Mouse (Mus musculus) hindbrain, embryonic 16.5 days (tissue): Measurements from ENCODE around the gene Oas3. TPM values are rescaled to one million over a fixed set of nuclear protein-coding genes. Genes with fewer than 3 reads are reported as not detected.
"Not testable (repeated sequence)": the region's sequence is repeated elsewhere in the genome, so short reads cannot be mapped to it uniquely, and the experiment has no call there.

ENCODE experiments used
- ATAC-seq: fragments of 200-750 bp; cut with Nextera tagmentation; 2 replicates; pipeline ENCODE4 v1.8.0; 2017; ENCODE audit warnings: moderate TSS enrichment, moderate library complexity
- H3K27ac ChIP-seq: fragments of 300-500 bp; sonication (generic); 2 replicates; pipeline ENCODE4 v1.5.1; 2014; ENCODE audit warnings: low read depth, mild to moderate bottlenecking, control low read depth, low read length, moderate library complexity
- H3K27me3 ChIP-seq: fragments of 300-500 bp; sonication (generic); replicated peaks from 2 replicates; pipeline ENCODE4 v1.6.1; 2014; ENCODE audit warnings: low read length; ENCODE audit not compliant: control insufficient read depth, insufficient read depth
- H3K36me3 ChIP-seq: fragments of 300-500 bp; sonication (generic); 2 replicates; pipeline ENCODE4 v1.6.1; 2014; ENCODE audit warnings: mild to moderate bottlenecking, low read length, moderate library complexity, mixed read lengths; ENCODE audit not compliant: control insufficient read depth, insufficient read depth
- H3K4me1 ChIP-seq: fragments of 300-500 bp; sonication (generic); 2 replicates; pipeline ENCODE4 v1.6.1; 2014; ENCODE audit warnings: low read depth, low read length; ENCODE audit not compliant: control insufficient read depth, insufficient read depth
- H3K4me2 ChIP-seq: fragments of 300-500 bp; sonication (generic); 2 replicates; pipeline ENCODE4 v1.6.1; 2014; ENCODE audit warnings: mild to moderate bottlenecking, low read length, control low read depth, moderate library complexity
- H3K4me3 ChIP-seq: fragments of 300-500 bp; sonication (generic); 2 replicates; pipeline ENCODE4 v1.5.1; 2014; ENCODE audit warnings: mild to moderate bottlenecking, low read length, control low read depth, moderate library complexity
- H3K9ac ChIP-seq: fragments of 300-500 bp; sonication (generic); 2 replicates; pipeline ENCODE4 v1.6.1; 2014; ENCODE audit warnings: low read depth, mild to moderate bottlenecking, control low read depth, low read length, moderate library complexity
- H3K9me3 ChIP-seq: fragments of 300-500 bp; sonication (generic); 2 replicates; pipeline ENCODE4 v1.6.1; 2014; ENCODE audit warnings: mild to moderate bottlenecking, low read length, moderate library complexity; ENCODE audit not compliant: control insufficient read depth
- WGBS: fragments of 180-500 bp; shearing (Covaris S2); extraction: QIAGEN DNeasy Blood & Tissue Kit; methylation state at CpG from one replicate; pipeline ENCODE4 v1.1.7; 2014; 5-methylcytosine and 5-hydroxymethylcytosine counted together
- polyA plus RNA-seq: library from polyadenylated mRNA; unstranded; fragments of >200 nt; fragmentation: Nextera tagmentation; extraction: Ambion mirVana; gene quantifications from 2 replicates; pipeline ENCODE4 v1.2.1, GENCODE M21; 2015

Gene Oas3
- polyA plus RNA-seq, 1 experiment from 2014 or later, result 0.96 TPM

DNA sequence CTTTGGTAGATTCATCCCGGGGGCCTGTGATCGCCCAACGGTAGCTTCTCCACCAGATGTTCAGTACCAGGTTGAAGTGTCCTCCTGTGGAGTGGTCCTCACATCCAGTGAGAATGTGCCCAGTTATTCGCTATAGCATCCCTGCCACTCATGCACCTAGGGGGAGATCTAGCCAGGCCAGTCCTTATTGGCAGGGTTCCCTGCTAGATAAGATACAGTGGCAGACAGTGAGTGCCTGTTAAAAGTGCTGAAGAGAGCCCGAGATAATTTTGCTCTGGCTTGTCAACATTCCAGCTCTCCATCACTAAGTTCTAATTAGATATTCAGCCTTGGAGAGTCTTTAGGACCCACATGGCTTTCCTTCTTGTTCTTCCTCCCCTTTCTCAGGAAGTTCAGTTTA, 20.7 kb upstream of the Oas3 start:
- not testable (repeated sequence) for H3K4me2 ChIP-seq, H3K9me3 ChIP-seq, H3K27ac ChIP-seq, H3K27me3 ChIP-seq, H3K36me3 ChIP-seq, H3K4me3 ChIP-seq, ATAC-seq, H3K4me1 ChIP-seq, H3K9ac ChIP-seq
- WGBS, result 83% methylated on average over 5 of the region's 5 CpGs

DNA sequence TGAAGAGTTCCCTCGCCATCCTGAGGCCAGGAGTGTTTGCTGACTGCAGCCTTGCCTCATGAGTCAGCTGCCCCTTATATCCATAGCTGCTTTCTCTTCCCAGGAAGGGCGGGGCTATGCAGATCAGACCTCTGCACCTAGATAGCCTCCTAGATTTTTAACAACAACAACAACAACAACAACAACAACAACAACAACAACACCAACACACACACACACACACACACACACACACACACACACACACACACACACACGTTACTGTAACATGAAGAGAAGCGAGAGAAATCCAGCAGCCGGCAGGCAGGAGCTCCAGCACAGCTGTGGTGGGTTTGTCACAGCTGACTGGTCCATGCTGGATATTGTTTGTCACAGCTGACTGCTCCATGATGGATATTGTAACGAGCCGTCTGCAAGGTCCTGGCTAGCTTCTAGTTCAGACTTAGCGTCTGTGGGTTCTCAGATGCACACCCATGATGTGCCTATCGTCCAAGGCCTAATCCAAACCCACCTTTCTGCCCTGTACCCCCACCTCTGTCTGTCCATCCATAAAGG, 18.1 kb upstream of the Oas3 start, which contains the start of gene Oas1e:
TSS of gene Oas1e (minus strand) at position 51 of the 555 bp plus-strand sequence.
- not testable (repeated sequence) for H3K36me3 ChIP-seq, H3K9me3 ChIP-seq, ATAC-seq, H3K4me2 ChIP-seq, H3K4me3 ChIP-seq, H3K4me1 ChIP-seq, H3K27ac ChIP-seq, H3K27me3 ChIP-seq, H3K9ac ChIP-seq
- 54% methylated on average over 9 of the region's 9 CpGs for WGBS

DNA sequence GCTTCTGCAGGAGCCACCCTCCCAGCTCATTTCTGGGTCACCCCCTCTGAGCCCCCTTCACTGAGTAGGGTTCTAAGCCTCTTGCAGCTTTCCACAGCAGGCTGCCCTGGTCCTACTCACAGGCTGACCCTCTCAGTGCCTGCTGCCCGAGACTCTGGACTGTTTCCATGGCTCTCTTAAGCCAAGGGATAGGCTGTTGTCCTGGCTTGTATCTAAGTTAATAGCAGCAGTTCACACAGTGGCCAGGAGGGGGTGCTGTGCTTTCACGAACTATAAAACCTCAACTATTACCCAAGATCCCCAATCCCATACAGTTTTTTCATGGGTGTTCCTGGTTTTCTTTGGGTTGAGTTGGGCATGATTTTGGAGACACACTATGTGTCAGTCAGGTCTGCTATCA, 15.6 kb upstream of the Oas3 start:
- no peaks in the 10 kb centered on the region for H3K36me3 ChIP-seq
- 42% methylated on average over 2 of the region's 2 CpGs for WGBS
- H3K9me3 ChIP-seq, result no peaks in the 10 kb centered on the region
- H3K4me2 ChIP-seq, result no peak overlapping the region
- ATAC-seq, result no peak
- no peaks in the 10 kb centered on the region for H3K27me3 ChIP-seq
- H3K27ac ChIP-seq, result no peak overlapping the region
- H3K4me1 ChIP-seq, result no peaks in the 10 kb centered on the region
- H3K4me3 ChIP-seq, result no peak overlapping the region
- no peak overlapping the region for H3K9ac ChIP-seq

DNA sequence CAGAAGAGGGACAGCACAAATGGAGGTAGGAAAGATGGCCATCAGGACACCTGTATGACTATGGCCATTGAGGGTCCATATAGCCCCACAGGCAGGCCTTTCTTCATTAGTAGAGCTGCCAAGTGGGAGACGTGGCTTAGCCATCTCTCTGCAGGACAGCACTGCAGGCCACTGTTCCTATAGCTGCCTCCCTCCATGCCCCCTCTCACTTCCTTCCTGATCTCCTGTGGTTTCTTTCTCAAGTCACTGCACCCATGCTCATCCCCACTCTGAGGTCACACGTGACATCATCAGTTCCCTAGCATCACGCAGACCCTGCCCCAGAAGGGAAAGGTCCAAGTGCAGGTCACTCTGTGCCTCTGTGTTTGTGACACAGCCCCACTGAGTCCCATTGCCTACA, 9.6 kb upstream of the Oas3 start:
- no peak for ATAC-seq
- Histone ChIP-seq H3K9me3 (no peaks in the 10 kb centered on the region), H3K27ac (no peak overlapping the region), H3K4me3 (no peak overlapping the region), H3K4me1 (no peaks in the 10 kb centered on the region), H3K36me3 (no peaks in the 10 kb centered on the region), H3K9ac (no peak overlapping the region), H3K4me2 (no peak overlapping the region), H3K27me3 (no peaks in the 10 kb centered on the region)
- WGBS, result 66% methylated on average over 3 of the region's 3 CpGs

DNA sequence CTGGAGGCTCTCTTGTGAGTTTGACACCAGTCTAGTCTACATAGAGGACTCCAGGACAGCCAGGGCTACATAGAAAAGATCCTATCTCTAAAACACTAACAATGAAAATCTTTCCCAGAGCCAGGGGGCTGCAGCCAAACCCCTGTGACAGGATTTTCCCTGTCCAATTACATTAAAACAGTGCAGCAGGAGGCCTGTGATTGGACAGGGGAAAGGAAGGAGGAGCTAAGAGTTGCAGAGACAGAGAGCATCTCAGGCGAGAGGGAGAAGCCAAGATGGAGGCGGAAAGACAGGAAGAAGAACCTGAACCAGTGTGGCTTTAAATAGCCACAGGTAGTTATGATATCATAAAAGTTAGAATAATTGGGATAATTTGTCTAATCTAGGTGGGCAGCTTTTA, 5.0 kb upstream of the Oas3 start:
- Histone ChIP-seq H3K36me3 (no peaks in the 10 kb centered on the region), H3K9ac (no peak overlapping the region), H3K4me2 (no peak overlapping the region), H3K27me3 (no peaks in the 10 kb centered on the region), H3K4me1 (no peaks in the 10 kb centered on the region), H3K9me3 (no peaks in the 10 kb centered on the region), H3K4me3 (no peak overlapping the region), H3K27ac (no peak overlapping the region)
- ATAC-seq, result no peak
- WGBS, result 74% methylated on average over 2 of the region's 2 CpGs

DNA sequence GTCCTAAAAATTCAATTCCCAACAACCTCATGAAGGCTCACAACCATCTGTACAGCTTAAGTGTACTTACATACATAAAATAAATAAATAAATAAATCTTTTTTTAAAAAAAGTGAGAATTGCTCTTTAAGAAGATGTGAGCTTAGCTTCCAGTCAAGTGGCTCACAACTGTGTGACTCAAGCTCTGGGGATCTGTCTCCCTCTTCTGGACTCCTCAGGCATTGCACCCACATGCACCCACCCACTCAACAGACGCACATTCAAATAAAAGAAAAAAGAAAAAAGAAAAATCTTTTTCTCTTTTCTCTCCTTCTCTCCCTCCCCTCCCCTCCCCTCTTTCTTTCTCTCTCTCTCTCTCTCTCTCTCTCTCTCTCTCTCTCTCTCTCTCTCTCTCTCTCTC, 4.2 kb upstream of the Oas3 start:
- Histone ChIP-seq H3K27me3 (no peaks in the 10 kb centered on the region), H3K9ac (no peak overlapping the region), H3K9me3 (no peaks in the 10 kb centered on the region), H3K36me3 (no peaks in the 10 kb centered on the region), H3K4me3 (no peak overlapping the region), H3K4me1 (no peaks in the 10 kb centered on the region), H3K27ac (no peak overlapping the region), H3K4me2 (no peak overlapping the region)
- no peak for ATAC-seq
- WGBS, result 80% methylated on average over 1 of the region's 1 CpGs

DNA sequence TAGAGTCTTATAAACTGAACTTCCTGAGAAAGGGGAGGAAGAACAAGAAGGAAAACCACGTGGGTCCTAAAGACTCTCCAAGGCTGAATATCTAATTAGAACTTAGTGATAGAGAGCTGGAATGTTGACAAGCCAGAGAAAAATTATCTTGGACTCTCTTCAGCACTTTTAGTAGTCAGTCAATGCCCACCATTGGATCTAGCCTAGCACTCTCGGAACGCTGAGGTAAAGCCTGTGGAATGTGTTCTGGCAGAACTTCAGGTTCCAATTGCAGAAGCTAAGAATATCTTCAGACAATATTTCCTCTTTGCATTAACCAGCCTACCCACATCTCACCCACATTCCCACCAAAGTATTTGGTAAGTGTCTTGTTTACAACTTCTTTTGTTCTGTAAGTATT, 2.5 kb upstream of the Oas3 start:
- H3K4me1 ChIP-seq, result no peaks in the 10 kb centered on the region

DNA sequence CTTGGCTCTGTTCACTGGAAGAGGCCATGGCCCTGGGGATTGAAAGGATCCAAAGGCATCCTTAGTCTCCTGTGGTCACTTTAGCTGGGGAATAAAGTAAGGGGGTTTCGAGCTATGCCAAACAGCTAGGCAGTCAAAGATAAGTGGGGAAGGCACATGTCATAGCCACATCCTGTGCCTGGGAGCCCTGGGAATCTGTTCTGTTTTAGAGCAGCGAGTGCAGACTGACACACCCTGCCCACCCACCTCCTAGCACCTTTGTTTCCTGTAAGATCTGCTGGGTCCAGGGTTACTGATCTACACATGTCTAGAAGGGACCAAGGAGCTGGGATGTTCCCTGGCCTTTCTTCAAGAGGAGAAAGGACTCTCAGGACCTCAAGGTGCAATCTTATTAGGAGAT, 1.5 kb upstream of the Oas3 start:
- no peak for ATAC-seq

More for the DNA sequence above, 2.5 kb upstream of the Oas3 start:
- no peak overlapping the region for H3K9ac ChIP-seq
- no peak overlapping the region for H3K4me3 ChIP-seq
- WGBS, result 55% methylated on average over 3 of the region's 3 CpGs
- H3K27me3 ChIP-seq, result no peaks in the 10 kb centered on the region
- no peak overlapping the region for H3K4me2 ChIP-seq
- no peak for ATAC-seq
- no peaks in the 10 kb centered on the region for H3K36me3 ChIP-seq
- no peak overlapping the region for H3K27ac ChIP-seq
- H3K9me3 ChIP-seq, result no peaks in the 10 kb centered on the region

DNA sequence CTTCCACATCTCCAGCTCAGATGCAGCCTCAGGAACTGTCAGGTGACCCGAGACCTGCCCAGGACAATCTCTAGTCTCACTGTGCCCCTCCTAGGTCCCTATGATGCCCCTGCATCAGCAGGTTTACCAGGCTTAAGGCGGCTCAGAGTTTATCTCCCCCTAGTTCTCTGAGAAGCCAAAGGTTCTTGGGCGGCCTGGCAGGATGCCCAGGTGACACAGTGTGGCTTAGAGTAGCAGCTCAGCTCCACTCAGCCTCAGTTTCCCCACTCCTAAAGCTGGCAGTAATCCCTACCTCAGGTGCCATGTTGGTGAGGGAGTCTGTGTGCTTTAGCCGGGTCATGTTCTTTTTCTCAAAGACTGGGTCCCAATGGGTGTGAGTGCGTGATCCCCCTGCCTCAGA, 660 bp downstream of the Oas3 start:
- Histone ChIP-seq H3K36me3 (no peaks in the 10 kb centered on the region), H3K27me3 (no peaks in the 10 kb centered on the region; the same call in 1 of the 2 replicates), H3K4me3 (no peak overlapping the region), H3K27ac (no peak overlapping the region), H3K9me3 (no peaks in the 10 kb centered on the region), H3K4me2 (no peak overlapping the region), H3K9ac (no peak overlapping the region), H3K4me1 (no peaks in the 10 kb centered on the region)
- ATAC-seq, result no peak
- WGBS, result 76% methylated on average over 5 of the region's 5 CpGs

More for the DNA sequence above, 1.5 kb upstream of the Oas3 start:
- 77% methylated on average over 2 of the region's 2 CpGs for WGBS
- H3K36me3 ChIP-seq, result no peaks in the 10 kb centered on the region
- H3K4me1 ChIP-seq, result no peaks in the 10 kb centered on the region
- no peak overlapping the region for H3K4me3 ChIP-seq
- H3K4me2 ChIP-seq, result no peak overlapping the region
- no peak overlapping the region; the same call in 1 of the 2 replicates for H3K9ac ChIP-seq
- no peaks in the 10 kb centered on the region for H3K9me3 ChIP-seq
- H3K27me3 ChIP-seq, result no peaks in the 10 kb centered on the region
- H3K27ac ChIP-seq, result no peak overlapping the region
